Mouse (Mus musculus): ENCODE measurements around the gene Sp7.

DNA sequence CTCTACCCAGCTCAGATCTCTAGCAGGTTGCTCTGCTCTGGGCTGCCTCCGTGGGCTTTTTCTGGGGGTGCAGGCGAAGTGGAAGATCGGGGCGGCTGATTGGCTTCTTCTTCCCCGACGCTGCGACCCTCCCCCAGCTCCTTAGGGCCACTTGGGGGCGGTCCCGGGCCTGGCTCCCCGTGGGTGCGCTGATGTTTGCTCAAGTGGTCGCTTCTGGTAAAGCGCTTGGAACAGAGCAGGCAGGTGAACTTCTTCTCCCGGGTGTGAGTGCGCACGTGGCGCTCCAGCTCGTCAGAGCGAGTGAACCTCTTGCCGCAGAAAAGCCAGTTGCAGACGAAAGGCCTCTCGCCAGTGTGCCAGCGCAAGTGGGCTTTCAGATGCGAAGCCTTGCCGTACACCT is 8.9 kb downstream of the Sp7 start:
- no peak for TF ChIP-seq CTCF (conservative IDR thresholded peaks at IDR 0.05; ENCODE audit: low read length)
- TF ChIP-seq NANOG (IDR thresholded peaks at IDR 0.05; ENCODE audit: borderline replicate concordance, low read length), result peak; percentile 30; the same call in 1 of the 2 replicates

Measured in E14TG2a.4 (cell line).